ENCODE assay signal across 8 mouse cellular contexts in the genomic region with DNA sequence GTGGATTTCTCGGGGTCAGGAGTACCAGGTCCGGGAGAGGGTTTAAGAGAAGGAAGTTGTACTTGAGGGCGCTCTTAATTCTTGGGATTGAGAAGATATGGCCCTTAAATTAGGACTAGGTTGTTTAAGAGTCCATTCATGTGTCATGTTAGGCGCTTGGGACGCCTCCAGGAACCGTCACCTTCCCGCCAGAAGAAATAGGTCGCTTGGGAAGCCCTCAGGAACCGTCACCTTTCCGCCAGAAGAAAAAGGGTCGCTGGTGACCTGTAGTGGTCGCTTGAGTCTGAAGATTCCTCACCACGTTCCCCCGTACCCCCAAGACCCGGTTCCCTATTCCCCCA. TPM values are rescaled to one million over a fixed set of nuclear protein-coding genes. Genes with fewer than 3 reads are reported as not detected.
DNase-seq lines count a peak whose midpoint lies in the region; ATAC-seq and TF ChIP-seq lines count a peak whose summit lies in the region.

No protein-coding gene starts in this region.

- H3K4me3 ChIP-seq in lung, adult 2 months (replicated peaks; ENCODE audit: extremely low read depth, low read depth, low read length): peak overlapping the region; percentile 97
- peak overlapping the region; percentile 97 for H3K4me3 ChIP-seq in brown adipose tissue, adult 24 weeks (ENCODE audit: insufficient read depth, low read depth, low read length)
- peak overlapping the region; percentile 84 for H3K4me3 ChIP-seq in heart, postnatal 0 days (ENCODE audit: low read depth, low read length)
- peak overlapping the region; percentile 97 for H3K4me3 ChIP-seq in liver, embryonic 12.5 days
- peak overlapping the region; percentile 74 for H3K4me3 ChIP-seq in neural tube, embryonic 15.5 days (replicated peaks)

- H3K27ac ChIP-seq in brown adipose tissue, adult 24 weeks (replicated peaks; ENCODE audit: low read depth, low read length): peak overlapping the region; percentile 96
- peak overlapping the region; percentile 99 for H3K27ac ChIP-seq in heart, postnatal 0 days (ENCODE audit: low read depth)
- peak overlapping the region; percentile 94 for H3K27ac ChIP-seq in liver, embryonic 12.5 days
- peak overlapping the region; percentile 99 for H3K27ac ChIP-seq in neural tube, embryonic 15.5 days (replicated peaks)

- ATAC-seq in heart, postnatal 0 days (ENCODE audit: insufficient read depth, low read depth): no peak
- no peak for ATAC-seq in liver, embryonic 12.5 days
- ATAC-seq in neural tube, embryonic 15.5 days (ENCODE audit: low FRiP score): no peak

- peak overlapping the region; percentile 84 for H3K4me2 ChIP-seq in heart, postnatal 0 days (ENCODE audit: low read depth, low read length)
- peak overlapping the region; percentile 94 for H3K4me2 ChIP-seq in liver, embryonic 12.5 days
- H3K4me2 ChIP-seq in neural tube, embryonic 15.5 days: peak overlapping the region; percentile 66

- peaks cover 10% of the 10 kb centered on the region; the same call in 1 of the 2 replicates for H3K4me1 ChIP-seq in lung, adult 2 months (ENCODE audit: control insufficient read depth, insufficient read depth, low read length)
- H3K4me1 ChIP-seq in brown adipose tissue, adult 24 weeks (ENCODE audit: control insufficient read depth, insufficient read depth, insufficient read length, low read length): peaks cover 5% of the 10 kb centered on the region; the same call in 1 of the 2 replicates
- H3K4me1 ChIP-seq in heart, postnatal 0 days (ENCODE audit: control insufficient read depth, insufficient read depth): peaks cover 43% of the 10 kb centered on the region
- H3K4me1 ChIP-seq in liver, embryonic 12.5 days: peaks cover 39% of the 10 kb centered on the region
- H3K4me1 ChIP-seq in neural tube, embryonic 15.5 days: peaks cover 47% of the 10 kb centered on the region

- no peak for TF ChIP-seq EP300 in heart, postnatal 0 days (IDR thresholded peaks at IDR 0.05; ENCODE audit: low read depth)

- TF ChIP-seq POLR2A in lung, adult 2 months (IDR thresholded peaks at IDR 0.05; ENCODE audit: borderline replicate concordance, extremely low read depth, low read depth, low read length): no peak

- WGBS in lung, adult 2 months: under 1% methylated on average over 15 of the region's 15 CpGs
- under 1% methylated on average over 15 of the region's 15 CpGs for WGBS in heart, postnatal 0 days
- WGBS in liver, embryonic 12.5 days (ENCODE audit: insufficient replicate concordance): 2% methylated on average over 15 of the region's 15 CpGs
- WGBS in neural tube, embryonic 15.5 days: under 1% methylated on average over 15 of the region's 15 CpGs

- peak overlapping the region; percentile 96 for H3K9ac ChIP-seq in heart, postnatal 0 days (replicated peaks; ENCODE audit: low read depth, low read length)
- peak overlapping the region; percentile 97 for H3K9ac ChIP-seq in liver, embryonic 12.5 days
- peak overlapping the region; percentile 96 for H3K9ac ChIP-seq in neural tube, embryonic 15.5 days (replicated peaks)

- no peaks in the 10 kb centered on the region for H3K27me3 ChIP-seq in heart, postnatal 0 days (ENCODE audit: control insufficient read depth, insufficient read depth, low read length)
- no peaks in the 10 kb centered on the region for H3K27me3 ChIP-seq in liver, embryonic 12.5 days (replicated peaks)
- H3K27me3 ChIP-seq in neural tube, embryonic 15.5 days (replicated peaks): no peaks in the 10 kb centered on the region

- 0 out of 2 replicates have a peak, but pooled peaks cover 3% of the 10 kb centered on the region for H3K36me3 ChIP-seq in heart, postnatal 0 days (replicated peaks; ENCODE audit: control insufficient read depth, insufficient read depth, low read length)
- peaks cover 5% of the 10 kb centered on the region for H3K36me3 ChIP-seq in liver, embryonic 12.5 days
- H3K36me3 ChIP-seq in neural tube, embryonic 15.5 days: peaks cover 3% of the 10 kb centered on the region; the same call in 1 of the 2 replicates

- no peaks in the 10 kb centered on the region for H3K9me3 ChIP-seq in heart, postnatal 0 days (replicated peaks; ENCODE audit: control insufficient read depth, low read length)
- H3K9me3 ChIP-seq in liver, embryonic 12.5 days (replicated peaks): no peaks in the 10 kb centered on the region
- no peaks in the 10 kb centered on the region for H3K9me3 ChIP-seq in neural tube, embryonic 15.5 days (replicated peaks)

- DNase-seq in lung, adult 2 months: no peak
- no peak for DNase-seq in lung, postnatal 25 days (ENCODE audit: low spot score)
- peak; percentile 17 for DNase-seq in heart, postnatal 0 days (ENCODE audit: low spot score)
- DNase-seq in layer of hippocampus, postnatal 36 days: no peak
- DNase-seq in frontal cortex, postnatal 36 days (ENCODE audit: low spot score in 2 of 2): no peak

- TF ChIP-seq CTCF in lung, adult 2 months (IDR thresholded peaks at IDR 0.05; ENCODE audit: insufficient read depth, low read length): no peak
- TF ChIP-seq CTCF in heart, postnatal 0 days (IDR thresholded peaks at IDR 0.05; ENCODE audit: low read depth): no peak

RNA-seq across cellular contexts. Expression of gene Txndc12, which starts 0.5 kb away (rescaled TPM):
- polyA plus RNA-seq in lung, adult 2 months (2012; rRNA removed): 15.0 and 22.2 TPM in 2 replicates
- polyA plus RNA-seq in brown adipose tissue, adult 24 weeks (2012; ENCODE audit: insufficient read depth, insufficient read length, missing spikeins): 55.8 and 58.7 TPM in 2 replicates
- total RNA-seq in heart, postnatal 0 days (2014; rRNA removed; ENCODE audit: low replicate concordance): 37.7 and 57.6 TPM in 2 replicates
- 73.5 and 86.8 TPM in 2 replicates for polyA plus RNA-seq in heart, postnatal 0 days (2015; fragmentation: Nextera tagmentation; extraction: Ambion mirVana)
- polyA plus RNA-seq in liver, embryonic 12.5 days (2016; fragmentation: Nextera tagmentation; extraction: Ambion mirVana): 33.6 and 35.9 TPM in 2 replicates
- 72.7 and 77.8 TPM in 2 replicates for polyA plus RNA-seq in neural tube, embryonic 15.5 days (2015; fragmentation: Nextera tagmentation; extraction: Ambion mirVana)
- 10 to 100 TPM; 32.9 to 35.6 TPM for total RNA-seq in layer of hippocampus, postnatal 36 days (2021)

RNA-seq across cellular contexts. Expression of gene Btf3l4, which starts 1.5 kb away (rescaled TPM):
- 10.1 and 12.8 TPM in 2 replicates for polyA plus RNA-seq in lung, adult 2 months (2012; rRNA removed)
- 142 and 218 TPM in 2 replicates for polyA plus RNA-seq in brown adipose tissue, adult 24 weeks (2012; ENCODE audit: insufficient read depth, insufficient read length, missing spikeins)
- total RNA-seq in heart, postnatal 0 days (2014; rRNA removed; ENCODE audit: low replicate concordance): 65.0 and 78.2 TPM in 2 replicates
- 182 and 194 TPM in 2 replicates for polyA plus RNA-seq in heart, postnatal 0 days (2015; fragmentation: Nextera tagmentation; extraction: Ambion mirVana)
- polyA plus RNA-seq in liver, embryonic 12.5 days (2016; fragmentation: Nextera tagmentation; extraction: Ambion mirVana): 67.0 and 73.8 TPM in 2 replicates
- polyA plus RNA-seq in neural tube, embryonic 15.5 days (2015; fragmentation: Nextera tagmentation; extraction: Ambion mirVana): 150 and 152 TPM in 2 replicates
- 10 to 100 TPM; 79.0 to 83.1 TPM for total RNA-seq in layer of hippocampus, postnatal 36 days (2021)

RNA-seq across cellular contexts. Expression of gene Kti12, which starts 12.6 kb away (rescaled TPM):
- polyA plus RNA-seq in lung, adult 2 months (2012; rRNA removed): 26.0 and 35.2 TPM in 2 replicates
- 15.4 and 16.7 TPM in 2 replicates for polyA plus RNA-seq in brown adipose tissue, adult 24 weeks (2012; ENCODE audit: insufficient read depth, insufficient read length, missing spikeins)
- 22.6 and 32.9 TPM in 2 replicates for total RNA-seq in heart, postnatal 0 days (2014; rRNA removed; ENCODE audit: low replicate concordance)
- polyA plus RNA-seq in heart, postnatal 0 days (2015; fragmentation: Nextera tagmentation; extraction: Ambion mirVana): 19.2 and 22.6 TPM in 2 replicates
- 71.6 and 74.7 TPM in 2 replicates for polyA plus RNA-seq in liver, embryonic 12.5 days (2016; fragmentation: Nextera tagmentation; extraction: Ambion mirVana)
- polyA plus RNA-seq in neural tube, embryonic 15.5 days (2015; fragmentation: Nextera tagmentation; extraction: Ambion mirVana): 26.0 and 33.7 TPM in 2 replicates
- 10 to 100 TPM; 18.2 to 21.4 TPM for total RNA-seq in layer of hippocampus, postnatal 36 days (2021)

RNA-seq across cellular contexts. Expression of gene A730015C16Rik, which starts 13.5 kb away (rescaled TPM):
- 0.21 and 0.49 TPM in 2 replicates for polyA plus RNA-seq in lung, adult 2 months (2012; rRNA removed)
- polyA plus RNA-seq in brown adipose tissue, adult 24 weeks (2012; ENCODE audit: insufficient read depth, insufficient read length, missing spikeins): not detected in 2 replicates
- not detected in 2 replicates for total RNA-seq in heart, postnatal 0 days (2014; rRNA removed; ENCODE audit: low replicate concordance)
- polyA plus RNA-seq in heart, postnatal 0 days (2015; fragmentation: Nextera tagmentation; extraction: Ambion mirVana): 0.97 and 0.98 TPM in 2 replicates
- 0.42 and 0.59 TPM in 2 replicates for polyA plus RNA-seq in liver, embryonic 12.5 days (2016; fragmentation: Nextera tagmentation; extraction: Ambion mirVana)
- polyA plus RNA-seq in neural tube, embryonic 15.5 days (2015; fragmentation: Nextera tagmentation; extraction: Ambion mirVana): 1.1 and 1.4 TPM in 2 replicates
- total RNA-seq in layer of hippocampus, postnatal 36 days (2021): not detected

RNA-seq across cellular contexts. Expression of gene Rab3b, which starts 43.9 kb away (rescaled TPM):
- polyA plus RNA-seq in lung, adult 2 months (2012; rRNA removed): 1.9 and 2.3 TPM in 2 replicates
- not detected in 2 replicates for polyA plus RNA-seq in brown adipose tissue, adult 24 weeks (2012; ENCODE audit: insufficient read depth, insufficient read length, missing spikeins)
- 1.4 TPM in 1 of 2 replicates, not detected in the other for total RNA-seq in heart, postnatal 0 days (2014; rRNA removed; ENCODE audit: low replicate concordance)
- 4.2 and 4.6 TPM in 2 replicates for polyA plus RNA-seq in heart, postnatal 0 days (2015; fragmentation: Nextera tagmentation; extraction: Ambion mirVana)
- 3.5 and 4.0 TPM in 2 replicates for polyA plus RNA-seq in liver, embryonic 12.5 days (2016; fragmentation: Nextera tagmentation; extraction: Ambion mirVana)
- polyA plus RNA-seq in neural tube, embryonic 15.5 days (2015; fragmentation: Nextera tagmentation; extraction: Ambion mirVana): 167 and 208 TPM in 2 replicates
- 10 to 100 TPM; 45.6 to 58.0 TPM for total RNA-seq in layer of hippocampus, postnatal 36 days (2021)
